Mouse (Mus musculus): ENCODE measurements around the gene Zp2. TPM values are rescaled to one million over a fixed set of nuclear protein-coding genes. Genes with fewer than 3 reads are reported as not detected.

Zp2 gene
- polyA plus RNA-seq, 1 experiment = not detected

- Histone ChIP-seq H3K36me3 (replicated peaks; ENCODE audit: low read length) (peaks cover 63% of the 10 kb centered on the region), H3K9me3 (no peaks in the 10 kb centered on the region), H3K4me1 (peaks cover 30% of the 10 kb centered on the region), H3K27me3 (replicated peaks) (no peaks in the 10 kb centered on the region), H3K4me3 (replicated peaks) (no peak overlapping the region)
- no peak for TF ChIP-seq FLI1 (IDR thresholded peaks at IDR 0.05; ENCODE audit: low read length)
- TF ChIP-seq GATA1 (IDR thresholded peaks at IDR 0.05; ENCODE audit: borderline replicate concordance, low read length) = no peak
Measured at GRCm38 (mm10) chr7:120106356-120106755, 38.7 kb downstream of the Zp2 start.

DNA sequence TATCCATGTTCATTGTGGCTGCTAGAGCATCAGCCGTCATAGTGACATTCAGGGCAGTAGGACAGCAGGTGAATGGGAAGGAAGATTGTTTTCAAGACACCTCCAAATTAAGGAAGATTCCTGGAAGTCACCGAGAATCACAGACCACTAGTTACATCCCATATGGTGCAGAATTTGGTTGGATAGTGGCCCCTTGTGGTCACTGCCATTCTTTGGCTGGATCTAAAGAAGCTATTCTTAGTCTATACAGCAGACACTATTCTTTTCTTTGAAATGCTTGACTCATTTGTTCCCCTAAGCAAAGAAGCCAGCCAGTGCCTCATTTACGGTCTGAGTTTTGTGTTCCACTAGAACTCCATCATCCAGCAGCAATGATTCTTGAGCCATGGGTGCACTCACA, 40.1 kb downstream of the Zp2 start:
- Histone ChIP-seq H3K4me1 (peaks cover 30% of the 10 kb centered on the region), H3K9me3 (no peaks in the 10 kb centered on the region), H3K36me3 (replicated peaks; ENCODE audit: low read length) (peaks cover 52% of the 10 kb centered on the region), H3K27me3 (replicated peaks) (no peaks in the 10 kb centered on the region), H3K4me3 (replicated peaks) (no peak overlapping the region)
- TF ChIP-seq FLI1 (IDR thresholded peaks at IDR 0.05; ENCODE audit: low read length) (no peak), GATA1 (IDR thresholded peaks at IDR 0.05; ENCODE audit: borderline replicate concordance, low read length) (no peak)

DNA sequence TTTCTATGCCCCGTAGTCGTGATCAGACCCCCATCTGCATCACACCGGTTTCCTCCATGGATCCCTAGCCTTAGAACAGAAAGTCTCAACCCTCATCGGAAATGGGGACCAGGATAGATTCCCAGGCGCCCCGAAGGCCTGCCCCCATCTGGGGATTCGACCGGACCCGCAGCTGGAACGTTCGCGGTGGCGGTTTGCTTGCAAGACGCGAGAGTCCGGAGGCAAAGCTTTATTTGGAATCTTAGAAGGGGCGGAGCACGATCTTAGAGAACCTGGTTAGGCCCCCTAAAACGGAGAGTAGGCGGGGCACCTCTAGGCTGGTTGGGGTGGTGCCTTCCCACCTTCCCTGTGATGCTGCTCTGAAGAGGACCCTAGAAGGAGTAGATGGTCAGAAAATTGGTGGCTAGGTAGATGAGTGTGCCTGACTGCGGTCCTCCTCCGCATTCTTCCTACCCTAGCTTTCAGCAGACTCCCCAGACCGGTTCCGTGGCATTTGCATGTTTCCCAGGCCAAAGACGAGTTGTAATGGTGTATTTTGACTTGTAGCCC, 42.0 kb downstream of the Zp2 start:
- TF ChIP-seq FLI1 (IDR thresholded peaks at IDR 0.05; ENCODE audit: low read length) (no peak), GATA1 (IDR thresholded peaks at IDR 0.05; ENCODE audit: borderline replicate concordance, low read length) (no peak)
- Histone ChIP-seq H3K4me1 (peaks cover 23% of the 10 kb centered on the region), H3K4me3 (replicated peaks) (peak overlapping the region; percentile 96), H3K36me3 (replicated peaks; ENCODE audit: low read length) (peaks cover 33% of the 10 kb centered on the region), H3K9me3 (no peaks in the 10 kb centered on the region), H3K27me3 (replicated peaks) (no peaks in the 10 kb centered on the region)

DNA sequence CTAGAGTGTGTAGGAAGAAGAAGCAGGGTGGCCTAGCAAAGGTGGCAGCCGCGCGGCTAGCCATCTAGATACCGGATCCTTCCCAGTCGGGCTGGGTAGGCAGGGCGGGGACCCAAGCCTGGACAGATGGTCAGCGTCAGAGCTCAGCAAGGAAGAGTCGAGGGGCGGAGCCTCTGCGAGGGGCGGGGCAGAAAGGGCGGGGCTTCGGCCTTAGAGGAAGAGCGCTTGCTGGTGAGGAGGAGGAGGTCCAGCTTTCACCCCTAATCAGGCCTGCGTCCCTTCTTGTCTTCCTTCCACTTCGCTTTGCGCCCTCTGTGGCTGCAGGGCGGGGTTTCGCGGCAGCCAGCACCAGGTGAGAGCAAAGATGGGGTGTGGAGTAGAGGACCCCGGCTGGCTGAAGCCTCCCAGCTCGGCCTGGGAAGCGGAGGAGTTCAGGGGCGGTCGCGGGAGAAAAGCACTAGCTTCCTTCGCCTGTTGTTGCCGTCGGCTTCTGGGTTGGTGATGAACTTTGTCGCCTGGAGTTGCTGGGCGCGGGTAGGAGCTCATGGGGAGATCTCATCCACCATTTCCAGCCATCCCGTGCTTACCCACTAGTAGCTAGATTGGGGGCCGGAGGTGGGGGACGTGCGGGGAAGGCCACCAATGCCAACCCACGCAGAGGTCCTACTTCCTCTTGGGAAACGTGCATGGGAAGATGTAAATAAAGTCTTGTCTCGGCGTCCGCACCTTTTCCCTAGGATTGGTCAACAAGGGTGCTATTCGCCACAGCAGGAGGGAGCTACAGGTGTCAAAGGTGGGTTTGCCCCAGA, 42.7 kb downstream of the Zp2 start, which contains the start of gene Tmem159:
Gene Tmem159 (plus strand): TSS at position 190 of the 809 bp plus-strand sequence.
- no peaks in the 10 kb centered on the region for H3K27me3 ChIP-seq (replicated peaks)
- H3K9me3 ChIP-seq = no peaks in the 10 kb centered on the region
- TF ChIP-seq FLI1 (IDR thresholded peaks at IDR 0.05; ENCODE audit: low read length) (no peak), GATA1 (IDR thresholded peaks at IDR 0.05; ENCODE audit: borderline replicate concordance, low read length) (no peak)
- peak within 1 kb of the TSS; percentile 96 for H3K4me3 ChIP-seq (replicated peaks)
- peaks cover 26% of the 10 kb centered on the region for H3K36me3 ChIP-seq (replicated peaks; ENCODE audit: low read length)
- H3K4me1 ChIP-seq = peaks cover 28% of the 10 kb centered on the region

DNA sequence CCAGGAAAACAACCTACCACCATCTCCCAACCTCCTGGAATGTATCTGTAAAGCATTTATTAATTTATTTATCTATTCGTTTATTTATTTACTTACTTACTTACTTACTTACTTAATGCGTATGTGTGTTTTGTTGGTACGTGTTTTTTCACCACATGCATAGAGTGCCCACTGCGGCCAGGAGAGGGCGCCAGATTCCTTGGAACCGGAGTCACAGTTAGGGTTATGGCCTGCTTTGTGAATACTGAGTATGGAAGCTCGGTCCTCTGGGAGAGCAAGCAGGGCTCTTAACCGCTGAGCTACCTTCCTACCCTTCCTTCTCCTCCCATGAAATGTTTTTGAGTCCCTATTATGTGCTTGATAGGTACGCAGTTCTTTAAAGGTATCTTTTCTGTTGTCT, 46.7 kb downstream of the Zp2 start:
- TF ChIP-seq GATA1 (IDR thresholded peaks at IDR 0.05; ENCODE audit: borderline replicate concordance, low read length) = no peak
- no peak for TF ChIP-seq FLI1 (IDR thresholded peaks at IDR 0.05; ENCODE audit: low read length)
- peaks cover 6% of the 10 kb centered on the region for H3K27me3 ChIP-seq (replicated peaks)
- peak overlapping the region; percentile 83 for H3K4me3 ChIP-seq (replicated peaks)
- H3K9me3 ChIP-seq = no peaks in the 10 kb centered on the region
- H3K4me1 ChIP-seq = peaks cover 26% of the 10 kb centered on the region
- H3K36me3 ChIP-seq (replicated peaks; ENCODE audit: low read length) = no peaks in the 10 kb centered on the region

GRCm38 (mm10) chr7:120097845-120098244, 47.2 kb downstream of the Zp2 start:
- Histone ChIP-seq H3K4me3 (replicated peaks) (peak overlapping the region; percentile 83), H3K27me3 (replicated peaks) (peaks cover 9% of the 10 kb centered on the region), H3K9me3 (no peaks in the 10 kb centered on the region), H3K4me1 (peaks cover 21% of the 10 kb centered on the region), H3K36me3 (replicated peaks; ENCODE audit: low read length) (no peaks in the 10 kb centered on the region)
- no peak for TF ChIP-seq FLI1 (IDR thresholded peaks at IDR 0.05; ENCODE audit: low read length)
- TF ChIP-seq GATA1 (IDR thresholded peaks at IDR 0.05; ENCODE audit: borderline replicate concordance, low read length) = no peak

DNA sequence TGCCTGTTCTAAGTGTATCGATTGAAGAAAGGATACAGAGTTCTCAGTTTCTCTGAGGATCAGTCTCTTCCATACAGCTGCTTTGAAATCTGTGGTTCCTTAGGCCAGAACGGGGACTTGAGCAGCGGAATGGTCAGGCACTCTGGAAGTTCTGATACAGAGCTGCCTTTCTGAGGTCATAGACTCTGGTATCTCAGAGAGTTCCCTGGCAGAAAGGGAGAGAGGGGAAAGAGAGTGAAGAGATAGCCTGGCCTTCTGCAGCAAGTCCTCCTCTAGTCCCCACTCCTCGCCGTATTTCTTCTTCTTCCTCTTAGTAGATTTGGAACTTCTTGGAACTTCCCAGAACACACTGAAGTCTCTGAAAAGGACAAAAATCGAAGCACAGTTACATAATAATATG, 49.9 kb downstream of the Zp2 start, which contains the start of gene Dnah3:
Gene Dnah3 (minus strand): TSS at position 101 of the 400 bp plus-strand sequence.
- no peak within 1 kb of the TSS for H3K4me3 ChIP-seq (replicated peaks)
- TF ChIP-seq GATA1 (IDR thresholded peaks at IDR 0.05; ENCODE audit: borderline replicate concordance, low read length) = no peak
- no peaks in the 10 kb centered on the region for H3K9me3 ChIP-seq
- H3K36me3 ChIP-seq (replicated peaks; ENCODE audit: low read length) = no peaks in the 10 kb centered on the region
- H3K27me3 ChIP-seq (replicated peaks) = peaks cover 9% of the 10 kb centered on the region
- H3K4me1 ChIP-seq = peaks cover 6% of the 10 kb centered on the region; the same call in 1 of the 2 replicates

DNA sequence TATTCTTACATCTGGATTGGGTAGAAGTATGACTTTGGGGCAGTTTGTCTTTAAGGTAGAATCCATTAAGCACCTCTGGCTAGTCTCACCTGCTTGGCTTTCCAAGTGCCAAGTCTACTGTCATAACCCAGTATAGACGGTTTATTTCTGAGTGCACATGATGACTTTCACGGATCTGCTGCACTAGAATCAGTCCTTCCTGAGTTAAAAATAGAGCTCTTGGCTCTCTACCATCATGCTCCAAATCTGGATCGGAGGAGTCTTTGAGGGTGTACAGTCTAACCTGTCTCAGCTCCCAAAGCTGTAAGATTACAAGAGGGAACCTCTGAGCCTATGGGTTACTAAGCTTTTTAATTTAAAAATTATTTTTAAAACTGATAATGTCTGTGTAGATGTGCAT, 50.9 kb downstream of the Zp2 start:
- Histone ChIP-seq H3K4me1 (peaks cover 6% of the 10 kb centered on the region; the same call in 1 of the 2 replicates), H3K9me3 (no peaks in the 10 kb centered on the region), H3K36me3 (replicated peaks; ENCODE audit: low read length) (no peaks in the 10 kb centered on the region), H3K27me3 (replicated peaks) (peaks cover 9% of the 10 kb centered on the region), H3K4me3 (replicated peaks) (no peak overlapping the region)
- no peak for TF ChIP-seq FLI1 (IDR thresholded peaks at IDR 0.05; ENCODE audit: low read length)
- TF ChIP-seq GATA1 (IDR thresholded peaks at IDR 0.05; ENCODE audit: borderline replicate concordance, low read length) = no peak

DNA sequence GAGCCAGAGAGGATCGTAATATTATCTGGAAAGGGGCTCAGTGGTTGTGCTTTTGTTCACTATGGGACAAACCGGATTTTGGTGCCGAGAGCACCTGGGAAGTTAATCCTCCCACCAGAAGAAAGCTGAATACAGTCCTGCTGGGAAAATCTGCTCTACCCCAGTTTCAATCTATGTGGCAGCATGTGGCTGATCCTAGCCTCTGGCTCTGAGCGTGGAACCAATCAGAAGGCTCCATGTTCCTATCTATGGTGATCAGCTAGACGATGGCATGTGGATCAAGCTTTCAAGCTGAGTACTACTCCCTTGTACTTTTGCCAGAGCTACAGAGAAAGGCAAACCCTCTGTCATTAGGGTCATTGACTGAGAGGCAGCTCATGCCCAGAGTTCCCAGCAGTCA, 52.1 kb downstream of the Zp2 start:
- H3K27me3 ChIP-seq (replicated peaks) = peaks cover 9% of the 10 kb centered on the region
- peaks cover 5% of the 10 kb centered on the region; the same call in 1 of the 2 replicates for H3K4me1 ChIP-seq
- no peaks in the 10 kb centered on the region for H3K9me3 ChIP-seq
- no peak overlapping the region for H3K4me3 ChIP-seq (replicated peaks)
- no peaks in the 10 kb centered on the region for H3K36me3 ChIP-seq (replicated peaks; ENCODE audit: low read length)
- TF ChIP-seq GATA1 (IDR thresholded peaks at IDR 0.05; ENCODE audit: borderline replicate concordance, low read length) (no peak), FLI1 (IDR thresholded peaks at IDR 0.05; ENCODE audit: low read length) (no peak)

GRCm38 (mm10) chr7:120080177-120080576, 64.9 kb downstream of the Zp2 start:
- H3K36me3 ChIP-seq (replicated peaks; ENCODE audit: low read length) = no peaks in the 10 kb centered on the region
- no peaks in the 10 kb centered on the region for H3K4me1 ChIP-seq
- H3K9me3 ChIP-seq = peaks cover 12% of the 10 kb centered on the region
- TF ChIP-seq GATA1 (IDR thresholded peaks at IDR 0.05; ENCODE audit: borderline replicate concordance, low read length) (no peak), FLI1 (IDR thresholded peaks at IDR 0.05; ENCODE audit: low read length) (no peak)
- H3K27me3 ChIP-seq (replicated peaks) = no peaks in the 10 kb centered on the region
- no peak overlapping the region for H3K4me3 ChIP-seq (replicated peaks)

Other genes with a start within 250 kb of the Zp2 start
- gene Lyrm1, start 249.4 kb downstream of the Zp2 start, polyA plus RNA-seq (2012; ENCODE audit: insufficient read depth, low replicate concordance) = 5.0 TPM in 1 of 2 replicates, not detected in the other
- 0.36 and 3.1 TPM in 2 replicates for gene Dcun1d3, start 249.0 kb downstream of the Zp2 start, polyA plus RNA-seq (2012; ENCODE audit: insufficient read depth, low replicate concordance)
- not detected in 2 replicates for gene Dnah3, start 50.0 kb downstream of the Zp2 start, polyA plus RNA-seq (2012; ENCODE audit: insufficient read depth, low replicate concordance)
- gene Tmem159, start 42.9 kb downstream of the Zp2 start, polyA plus RNA-seq (2012; ENCODE audit: insufficient read depth, low replicate concordance) = 2.0 and 13.3 TPM in 2 replicates
- gene Anks4b, start 28.6 kb upstream of the Zp2 start, polyA plus RNA-seq (2012; ENCODE audit: insufficient read depth, low replicate concordance) = not detected in 2 replicates
- gene Crym, start 56.8 kb upstream of the Zp2 start, polyA plus RNA-seq (2012; ENCODE audit: insufficient read depth, low replicate concordance) = not detected in 2 replicates
- gene Abca14, start 58.7 kb upstream of the Zp2 start, polyA plus RNA-seq (2012; ENCODE audit: insufficient read depth, low replicate concordance) = not detected in 2 replicates
- gene Abca15, start 183.4 kb upstream of the Zp2 start, polyA plus RNA-seq (2012; ENCODE audit: insufficient read depth, low replicate concordance) = not detected in 2 replicates